Mouse (Mus musculus) bone marrow, adult 2 months (tissue): ENCODE results near the gene Etfdh.

Experiments
- CTCF ChIP-seq: fragments of 200-500 bp; IDR thresholded peaks from 2 replicates; pipeline ENCODE4 v1.5.1; 2011; ENCODE audit warnings: low read length, control low read depth; ENCODE audit not compliant: control insufficient read depth, insufficient read depth
- POLR2A ChIP-seq: fragments of 200-500 bp; IDR thresholded peaks from 2 replicates; pipeline ENCODE4 v1.6.1; 2011; ENCODE audit warnings: low read depth, mild to moderate bottlenecking, control low read depth, low read length, borderline replicate concordance; ENCODE audit not compliant: control insufficient read depth

DNA sequence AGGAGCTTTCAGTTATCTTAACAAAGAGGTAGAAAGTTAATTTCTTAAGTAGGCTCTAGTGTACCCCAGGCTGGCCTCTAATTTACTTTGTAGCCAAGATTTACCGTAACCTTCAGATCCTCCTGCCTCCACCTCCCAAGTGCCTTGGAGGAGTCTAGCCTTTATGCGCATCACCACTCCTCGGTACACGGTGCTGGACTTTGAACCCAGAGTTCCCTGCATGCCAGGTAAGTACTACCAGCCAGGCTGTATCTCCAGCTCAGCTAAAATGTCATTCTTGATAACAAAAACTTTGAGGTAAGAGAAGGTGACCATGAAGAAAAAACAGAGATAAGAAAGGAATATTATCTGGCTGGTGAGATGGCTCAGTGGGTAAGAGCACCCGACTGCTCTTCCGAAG is 68.7 kb downstream of the Etfdh start:
- no peak for TF ChIP-seq CTCF
- TF ChIP-seq POLR2A: no peak
